Mouse (Mus musculus): ENCODE results near the gene Bcas3. TPM values are rescaled to one million over a fixed set of nuclear protein-coding genes. Genes with fewer than 3 reads are reported as not detected.

Bcas3 gene
- polyA plus RNA-seq, 1 experiment, result 37.8 TPM

DNA sequence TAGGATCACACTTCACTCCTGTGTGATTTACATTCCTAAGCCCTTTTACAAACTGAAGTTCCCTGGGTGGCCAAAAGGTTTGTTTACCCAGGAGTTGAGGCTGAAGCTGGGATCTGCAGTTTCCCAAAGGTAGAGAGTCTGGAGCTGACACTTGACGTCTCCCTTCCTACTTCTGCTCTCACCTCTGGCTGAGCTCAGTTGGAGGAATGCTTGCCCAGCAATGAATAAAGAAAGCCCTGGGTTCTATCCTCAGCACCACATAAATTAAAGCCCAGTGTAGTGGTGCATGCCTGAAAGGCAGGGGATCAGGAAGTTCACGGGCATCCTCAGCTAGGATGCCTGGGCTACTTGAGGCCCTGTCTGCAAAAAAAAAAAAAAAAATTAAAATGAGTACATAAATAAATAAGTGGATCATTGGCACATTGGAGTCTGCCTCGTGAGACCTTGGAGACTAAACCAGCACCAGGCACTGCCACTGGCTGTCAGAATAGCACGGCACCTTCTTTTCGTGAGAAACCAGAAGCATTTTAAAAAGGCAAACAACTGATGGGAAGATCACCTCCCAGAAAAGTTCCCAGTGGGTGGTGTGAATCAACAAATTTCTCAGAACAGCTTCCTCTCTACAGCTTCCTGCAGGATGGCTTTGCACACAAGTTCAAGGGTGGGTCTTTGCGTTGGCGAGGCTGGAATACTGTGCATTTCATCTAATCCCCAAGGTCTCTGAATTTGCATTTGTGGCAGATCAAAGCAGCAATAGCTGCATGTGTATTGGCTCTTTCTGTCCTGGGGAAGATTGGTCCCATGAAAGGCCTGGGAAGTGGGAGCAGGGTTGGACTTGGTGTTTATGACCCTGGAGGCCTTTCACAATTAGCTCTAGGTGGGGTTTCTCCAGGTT lies 381.6 kb downstream of the Bcas3 start:
- H3K36me3 ChIP-seq (ENCODE audit: control insufficient read depth, insufficient read depth, low read length, poor library complexity, severe bottlenecking), result no peaks in the 10 kb centered on the region
- H3K9me3 ChIP-seq (replicated peaks; ENCODE audit: control insufficient read depth, insufficient read depth, low read length, poor library complexity, severe bottlenecking), result no peaks in the 10 kb centered on the region
- no peak overlapping the region for H3K4me3 ChIP-seq (ENCODE audit: low read depth, low read length)
- H3K9ac ChIP-seq (ENCODE audit: low read depth, poor library complexity, severe bottlenecking), result no peak overlapping the region
- no peaks in the 10 kb centered on the region for H3K27me3 ChIP-seq (ENCODE audit: control insufficient read depth, insufficient read depth, low read length, poor library complexity, severe bottlenecking)
- H3K27ac ChIP-seq (ENCODE audit: insufficient read depth, low read length), result no peak overlapping the region
- H3K4me1 ChIP-seq (ENCODE audit: control insufficient read depth, insufficient read depth, low read length), result no peaks in the 10 kb centered on the region
- TF ChIP-seq POLR2A (IDR thresholded peaks at IDR 0.05; ENCODE audit: insufficient read depth, low read length) (no peak), CTCF (IDR thresholded peaks at IDR 0.05; ENCODE audit: low read depth, low read length) (no peak), EP300 (IDR thresholded peaks at IDR 0.05; ENCODE audit: insufficient read depth, low read depth, low read length) (no peak)

DNA sequence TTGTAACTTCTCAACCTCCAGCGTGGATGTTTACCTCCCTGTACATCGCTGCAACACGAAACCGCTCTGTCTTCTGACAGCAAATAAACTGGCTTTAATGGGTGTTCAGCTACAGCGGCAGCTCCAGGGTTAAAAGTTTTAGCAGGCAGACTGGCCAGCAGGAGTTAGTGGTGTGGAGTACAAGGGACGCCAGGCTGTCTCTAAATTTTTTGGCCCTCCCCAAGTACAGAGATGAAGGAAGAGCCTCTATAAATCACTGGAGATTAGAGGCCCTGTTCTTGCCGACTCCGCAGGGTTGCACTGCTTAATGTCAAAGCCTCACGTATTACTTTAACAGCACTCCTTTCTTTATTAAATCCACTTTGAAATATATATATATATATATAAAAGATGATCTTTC lies 384.3 kb downstream of the Bcas3 start:
- Histone ChIP-seq H3K4me3 (ENCODE audit: low read depth, low read length) (no peak overlapping the region), H3K27me3 (ENCODE audit: control insufficient read depth, insufficient read depth, low read length, poor library complexity, severe bottlenecking) (no peaks in the 10 kb centered on the region), H3K9ac (ENCODE audit: low read depth, poor library complexity, severe bottlenecking) (no peak overlapping the region), H3K36me3 (ENCODE audit: control insufficient read depth, insufficient read depth, low read length, poor library complexity, severe bottlenecking) (no peaks in the 10 kb centered on the region), H3K4me1 (ENCODE audit: control insufficient read depth, insufficient read depth, low read length) (peaks cover 1% of the 10 kb centered on the region), H3K27ac (ENCODE audit: insufficient read depth, low read length) (no peak overlapping the region), H3K9me3 (replicated peaks; ENCODE audit: control insufficient read depth, insufficient read depth, low read length, poor library complexity, severe bottlenecking) (no peaks in the 10 kb centered on the region)
- TF ChIP-seq EP300 (IDR thresholded peaks at IDR 0.05; ENCODE audit: insufficient read depth, low read depth, low read length), result no peak
- TF ChIP-seq POLR2A (IDR thresholded peaks at IDR 0.05; ENCODE audit: insufficient read depth, low read length), result no peak
- no peak for TF ChIP-seq CTCF (IDR thresholded peaks at IDR 0.05; ENCODE audit: low read depth, low read length)

DNA sequence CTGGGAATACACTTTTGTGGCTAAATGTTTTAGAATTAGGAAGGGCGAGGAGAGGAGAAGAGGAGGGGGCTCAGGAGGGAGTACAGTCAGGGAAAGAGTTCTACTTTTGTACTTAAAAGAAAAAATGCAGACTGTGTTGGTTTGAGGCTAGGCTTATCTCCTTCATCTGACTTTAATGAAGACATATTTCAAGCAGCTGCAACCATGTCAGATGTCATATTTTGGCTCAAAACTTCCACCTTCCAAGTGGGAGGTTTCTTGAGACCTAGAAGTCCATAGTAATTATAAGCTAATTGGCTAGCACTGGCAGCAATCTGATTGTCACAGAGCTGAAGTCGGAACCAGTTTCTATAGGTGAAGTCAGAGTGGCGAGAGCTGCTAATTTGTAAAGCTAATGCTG lies 384.9 kb downstream of the Bcas3 start:
- peaks cover 1% of the 10 kb centered on the region for H3K4me1 ChIP-seq (ENCODE audit: control insufficient read depth, insufficient read depth, low read length)
- H3K9me3 ChIP-seq (replicated peaks; ENCODE audit: control insufficient read depth, insufficient read depth, low read length, poor library complexity, severe bottlenecking), result no peaks in the 10 kb centered on the region
- no peak overlapping the region for H3K4me3 ChIP-seq (ENCODE audit: low read depth, low read length)
- H3K27me3 ChIP-seq (ENCODE audit: control insufficient read depth, insufficient read depth, low read length, poor library complexity, severe bottlenecking), result no peaks in the 10 kb centered on the region
- no peak overlapping the region for H3K9ac ChIP-seq (ENCODE audit: low read depth, poor library complexity, severe bottlenecking)
- no peak for TF ChIP-seq POLR2A (IDR thresholded peaks at IDR 0.05; ENCODE audit: insufficient read depth, low read length)
- TF ChIP-seq CTCF (IDR thresholded peaks at IDR 0.05; ENCODE audit: low read depth, low read length), result no peak
- TF ChIP-seq EP300 (IDR thresholded peaks at IDR 0.05; ENCODE audit: insufficient read depth, low read depth, low read length), result no peak
- no peaks in the 10 kb centered on the region for H3K36me3 ChIP-seq (ENCODE audit: control insufficient read depth, insufficient read depth, low read length, poor library complexity, severe bottlenecking)
- no peak overlapping the region for H3K27ac ChIP-seq (ENCODE audit: insufficient read depth, low read length)

DNA sequence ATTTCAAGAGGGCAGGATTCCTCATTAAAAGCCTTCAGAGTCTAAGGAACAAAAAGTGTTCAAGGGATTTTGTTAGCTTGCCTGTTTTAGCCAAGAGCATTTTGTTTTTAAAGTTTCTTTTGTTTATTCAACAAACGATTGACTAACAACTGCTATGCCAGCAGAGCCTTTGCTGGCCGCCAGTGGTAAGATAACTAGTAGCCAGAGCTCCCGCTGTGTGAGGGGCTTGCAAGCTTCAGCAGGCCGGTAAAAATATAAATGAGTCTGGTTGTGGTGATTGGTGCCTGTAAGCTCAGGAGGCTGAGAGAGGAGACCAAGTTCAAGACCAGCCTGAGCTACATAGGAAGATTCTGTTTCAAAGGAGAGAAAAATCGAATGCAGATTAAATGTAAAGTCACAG lies 385.6 kb downstream of the Bcas3 start:
- no peak for TF ChIP-seq POLR2A (IDR thresholded peaks at IDR 0.05; ENCODE audit: insufficient read depth, low read length)
- no peak for TF ChIP-seq EP300 (IDR thresholded peaks at IDR 0.05; ENCODE audit: insufficient read depth, low read depth, low read length)
- no peak for TF ChIP-seq CTCF (IDR thresholded peaks at IDR 0.05; ENCODE audit: low read depth, low read length)
- Histone ChIP-seq H3K4me1 (ENCODE audit: control insufficient read depth, insufficient read depth, low read length) (peaks cover 1% of the 10 kb centered on the region), H3K36me3 (ENCODE audit: control insufficient read depth, insufficient read depth, low read length, poor library complexity, severe bottlenecking) (no peaks in the 10 kb centered on the region), H3K4me3 (ENCODE audit: low read depth, low read length) (no peak overlapping the region), H3K27me3 (ENCODE audit: control insufficient read depth, insufficient read depth, low read length, poor library complexity, severe bottlenecking) (no peaks in the 10 kb centered on the region), H3K9me3 (replicated peaks; ENCODE audit: control insufficient read depth, insufficient read depth, low read length, poor library complexity, severe bottlenecking) (no peaks in the 10 kb centered on the region), H3K27ac (ENCODE audit: insufficient read depth, low read length) (no peak overlapping the region), H3K9ac (ENCODE audit: low read depth, poor library complexity, severe bottlenecking) (no peak overlapping the region)

DNA sequence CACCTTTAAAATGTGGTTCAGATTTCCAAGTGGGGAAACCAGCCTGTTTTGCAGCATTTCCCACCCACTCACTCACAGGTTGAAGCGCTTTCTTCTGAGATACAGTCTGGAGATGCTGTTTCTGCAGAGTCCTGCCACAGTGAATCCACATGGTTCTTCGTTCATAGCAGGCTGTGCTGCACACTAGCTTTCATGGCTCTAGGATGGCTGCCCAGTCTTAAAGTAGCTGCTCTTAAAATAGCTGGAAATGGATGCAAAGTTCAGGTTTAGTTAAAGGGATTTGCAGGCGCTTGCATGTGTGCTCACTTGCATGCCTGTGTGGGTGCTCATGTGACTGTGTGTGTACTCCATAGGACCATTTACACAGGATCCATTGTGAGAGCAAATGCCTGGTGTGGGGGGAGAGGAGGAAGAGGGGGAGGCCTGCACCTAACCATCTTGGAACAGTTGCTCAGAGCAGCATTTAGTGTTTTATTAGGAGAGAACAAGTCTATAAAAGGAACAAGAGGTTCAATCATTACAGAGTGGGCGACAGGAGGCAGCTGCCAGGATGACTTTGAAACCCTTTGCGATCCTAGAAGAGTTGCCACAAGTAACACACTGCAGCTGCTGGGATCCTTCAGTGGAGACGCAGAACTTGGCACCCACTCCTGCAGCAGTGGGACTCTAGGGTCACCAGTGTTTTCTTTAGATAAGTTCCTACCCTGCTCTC lies 386.5 kb downstream of the Bcas3 start:
- Histone ChIP-seq H3K27me3 (ENCODE audit: control insufficient read depth, insufficient read depth, low read length, poor library complexity, severe bottlenecking) (no peaks in the 10 kb centered on the region), H3K9me3 (replicated peaks; ENCODE audit: control insufficient read depth, insufficient read depth, low read length, poor library complexity, severe bottlenecking) (no peaks in the 10 kb centered on the region), H3K4me1 (ENCODE audit: control insufficient read depth, insufficient read depth, low read length) (peaks cover 1% of the 10 kb centered on the region), H3K4me3 (ENCODE audit: low read depth, low read length) (no peak overlapping the region), H3K9ac (ENCODE audit: low read depth, poor library complexity, severe bottlenecking) (no peak overlapping the region), H3K36me3 (ENCODE audit: control insufficient read depth, insufficient read depth, low read length, poor library complexity, severe bottlenecking) (no peaks in the 10 kb centered on the region), H3K27ac (ENCODE audit: insufficient read depth, low read length) (no peak overlapping the region)
- TF ChIP-seq EP300 (IDR thresholded peaks at IDR 0.05; ENCODE audit: insufficient read depth, low read depth, low read length), result no peak
- TF ChIP-seq CTCF (IDR thresholded peaks at IDR 0.05; ENCODE audit: low read depth, low read length), result no peak
- TF ChIP-seq POLR2A (IDR thresholded peaks at IDR 0.05; ENCODE audit: insufficient read depth, low read length), result no peak

DNA sequence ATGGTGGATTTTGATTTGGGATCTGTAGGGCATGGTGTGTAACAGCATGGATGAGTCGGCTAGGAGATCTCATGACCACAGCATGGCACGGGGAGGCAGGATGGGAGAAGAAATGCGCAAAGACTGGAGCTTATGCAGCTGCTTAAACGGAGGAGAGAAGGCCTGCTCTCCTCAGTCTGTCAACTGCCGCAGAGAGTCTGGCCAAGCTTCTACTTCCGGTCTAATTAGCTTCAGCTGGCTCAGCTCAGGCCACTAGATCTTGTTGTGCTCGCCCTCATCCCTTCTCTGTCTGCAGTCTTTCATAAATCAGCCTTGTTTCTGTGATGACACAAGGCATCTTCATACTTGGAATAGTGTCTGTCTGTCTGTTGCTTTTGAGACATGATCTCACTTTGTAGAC lies 393.4 kb downstream of the Bcas3 start:
- H3K9me3 ChIP-seq (replicated peaks; ENCODE audit: control insufficient read depth, insufficient read depth, low read length, poor library complexity, severe bottlenecking), result no peaks in the 10 kb centered on the region
- no peaks in the 10 kb centered on the region for H3K36me3 ChIP-seq (ENCODE audit: control insufficient read depth, insufficient read depth, low read length, poor library complexity, severe bottlenecking)
- H3K4me1 ChIP-seq (ENCODE audit: control insufficient read depth, insufficient read depth, low read length), result no peaks in the 10 kb centered on the region
- H3K27me3 ChIP-seq (ENCODE audit: control insufficient read depth, insufficient read depth, low read length, poor library complexity, severe bottlenecking), result no peaks in the 10 kb centered on the region
- no peak overlapping the region for H3K9ac ChIP-seq (ENCODE audit: low read depth, poor library complexity, severe bottlenecking)
- TF ChIP-seq POLR2A (IDR thresholded peaks at IDR 0.05; ENCODE audit: insufficient read depth, low read length) (no peak), CTCF (IDR thresholded peaks at IDR 0.05; ENCODE audit: low read depth, low read length) (no peak), EP300 (IDR thresholded peaks at IDR 0.05; ENCODE audit: insufficient read depth, low read depth, low read length) (no peak)
- H3K27ac ChIP-seq (ENCODE audit: insufficient read depth, low read length), result no peak overlapping the region
- H3K4me3 ChIP-seq (ENCODE audit: low read depth, low read length), result no peak overlapping the region
